Mouse (Mus musculus): ENCODE results near the gene Kcnma1. TPM values are rescaled to one million over a fixed set of nuclear protein-coding genes. Genes with fewer than 3 reads are reported as not detected.
A peak's percentile ranks its signal among the peaks of the same experiment; 100 is the strongest.

Gene Kcnma1
- polyA plus RNA-seq, 1 experiment, result 0.26 TPM

GRCm38 (mm10) chr14:23266554-23267309 lies 747.6 kb downstream of the Kcnma1 start:
- no peaks in the 10 kb centered on the region for H3K27me3 ChIP-seq (ENCODE audit: control insufficient read depth, insufficient read depth, insufficient read length)

GRCm38 (mm10) chr14:23253154-23253553 lies 761.1 kb downstream of the Kcnma1 start:
- TF ChIP-seq TCF3 (IDR thresholded peaks at IDR 0.05; ENCODE audit: insufficient read length, low read depth) (no peak), MYOG (IDR thresholded peaks at IDR 0.05; ENCODE audit: control insufficient read depth in 1 of 3, insufficient read depth in 1 of 3, insufficient read length in 2 of 3, low read depth in 2 of 3) (no peak), TCF12 (IDR thresholded peaks at IDR 0.05; ENCODE audit: insufficient read depth, poor library complexity, severe bottlenecking) (no peak), SRF (IDR thresholded peaks at IDR 0.05; ENCODE audit: control insufficient read depth, insufficient read length, low read depth) (no peak), MAX (IDR thresholded peaks at IDR 0.05; ENCODE audit: low read depth) (no peak)
- Histone ChIP-seq H3K36me3 (ENCODE audit: control insufficient read depth, insufficient read depth) (no peaks in the 10 kb centered on the region), H3K4me3 (no peak overlapping the region), H3ac (ENCODE audit: control insufficient read depth, insufficient read length) (no peak overlapping the region), H3K4me2 (ENCODE audit: low read depth) (no peak overlapping the region), H3K79me2 (ENCODE audit: control insufficient read depth, insufficient read depth) (no peaks in the 10 kb centered on the region), H3K27me3 (ENCODE audit: control insufficient read depth, insufficient read depth, insufficient read length) (no peaks in the 10 kb centered on the region)

More at GRCm38 (mm10) chr14:23266554-23267309, 747.6 kb downstream of the Kcnma1 start:
- H3K4me2 ChIP-seq (ENCODE audit: low read depth), result no peak overlapping the region
- H3K36me3 ChIP-seq (ENCODE audit: control insufficient read depth, insufficient read depth), result no peaks in the 10 kb centered on the region
- H3K79me2 ChIP-seq (ENCODE audit: control insufficient read depth, insufficient read depth), result no peaks in the 10 kb centered on the region
- no peak for TF ChIP-seq MAX (IDR thresholded peaks at IDR 0.05; ENCODE audit: low read depth)
- TF ChIP-seq MYOG (IDR thresholded peaks at IDR 0.05; ENCODE audit: control insufficient read depth in 1 of 3, insufficient read depth in 1 of 3, insufficient read length in 2 of 3, low read depth in 2 of 3), result no peak
- no peak overlapping the region for H3ac ChIP-seq (ENCODE audit: control insufficient read depth, insufficient read length)
- no peak overlapping the region for H3K4me3 ChIP-seq

- Histone ChIP-seq H3K79me2 (ENCODE audit: control insufficient read depth, insufficient read depth) (no peaks in the 10 kb centered on the region), H3ac (ENCODE audit: control insufficient read depth, insufficient read length) (no peak overlapping the region), H3K4me2 (ENCODE audit: low read depth) (peak overlapping the region; percentile 49), H3K27me3 (ENCODE audit: control insufficient read depth, insufficient read depth, insufficient read length) (no peaks in the 10 kb centered on the region), H3K36me3 (ENCODE audit: control insufficient read depth, insufficient read depth) (no peaks in the 10 kb centered on the region), H3K4me3 (no peak overlapping the region)
- TF ChIP-seq SRF (IDR thresholded peaks at IDR 0.05; ENCODE audit: control insufficient read depth, insufficient read length, low read depth) (no peak), POLR2A (IDR thresholded peaks at IDR 0.05; ENCODE audit: insufficient read length, low read depth) (no peak), MYOG (IDR thresholded peaks at IDR 0.05; ENCODE audit: control insufficient read depth in 1 of 3, insufficient read depth in 1 of 3, insufficient read length in 2 of 3, low read depth in 2 of 3) (no peak), MAX (IDR thresholded peaks at IDR 0.05; ENCODE audit: low read depth) (no peak), USF1 (IDR thresholded peaks at IDR 0.05; ENCODE audit: low read depth) (no peak), MYOD1 (IDR thresholded peaks at IDR 0.05; ENCODE audit: control insufficient read depth in 1 of 3, insufficient read length in 2 of 3, low read depth in 2 of 3) (no peak), E2F4 (IDR thresholded peaks at IDR 0.05; ENCODE audit: insufficient read depth) (no peak), TCF3 (IDR thresholded peaks at IDR 0.05; ENCODE audit: insufficient read length, low read depth) (no peak), CEBPB (IDR thresholded peaks at IDR 0.05; ENCODE audit: insufficient read depth, poor library complexity, severe bottlenecking) (no peak), REST (IDR thresholded peaks at IDR 0.05; ENCODE audit: insufficient read depth, insufficient read length) (no peak), TCF12 (IDR thresholded peaks at IDR 0.05; ENCODE audit: insufficient read depth, poor library complexity, severe bottlenecking) (no peak), POLR2AphosphoS2 (IDR thresholded peaks at IDR 0.05; ENCODE audit: insufficient read length, low read depth) (no peak)
These were observed 769.8 kb downstream of the Kcnma1 start for GRCm38 (mm10) chr14:23244446-23244845.

GRCm38 (mm10) chr14:23243857-23244256 lies 770.4 kb downstream of the Kcnma1 start:
- H3K4me3 ChIP-seq, result no peak overlapping the region
- no peak overlapping the region for H3ac ChIP-seq (ENCODE audit: control insufficient read depth, insufficient read length)
- H3K4me2 ChIP-seq (ENCODE audit: low read depth), result peak overlapping the region; percentile 49
- TF ChIP-seq MYOG (IDR thresholded peaks at IDR 0.05; ENCODE audit: control insufficient read depth in 1 of 3, insufficient read depth in 1 of 3, insufficient read length in 2 of 3, low read depth in 2 of 3), result no peak
- no peak for TF ChIP-seq TCF12 (IDR thresholded peaks at IDR 0.05; ENCODE audit: insufficient read depth, poor library complexity, severe bottlenecking)
- no peak for TF ChIP-seq POLR2AphosphoS2 (IDR thresholded peaks at IDR 0.05; ENCODE audit: insufficient read length, low read depth)
- no peak for TF ChIP-seq REST (IDR thresholded peaks at IDR 0.05; ENCODE audit: insufficient read depth, insufficient read length)
- no peak for TF ChIP-seq SRF (IDR thresholded peaks at IDR 0.05; ENCODE audit: control insufficient read depth, insufficient read length, low read depth)
- TF ChIP-seq MAX (IDR thresholded peaks at IDR 0.05; ENCODE audit: low read depth), result no peak
- TF ChIP-seq MYOD1 (IDR thresholded peaks at IDR 0.05; ENCODE audit: control insufficient read depth in 1 of 3, insufficient read length in 2 of 3, low read depth in 2 of 3), result no peak
- TF ChIP-seq E2F4 (IDR thresholded peaks at IDR 0.05; ENCODE audit: insufficient read depth), result no peak
- TF ChIP-seq POLR2A (IDR thresholded peaks at IDR 0.05; ENCODE audit: insufficient read length, low read depth), result no peak
- no peak for TF ChIP-seq USF1 (IDR thresholded peaks at IDR 0.05; ENCODE audit: low read depth)
- no peak for TF ChIP-seq CEBPB (IDR thresholded peaks at IDR 0.05; ENCODE audit: insufficient read depth, poor library complexity, severe bottlenecking)
- no peak for TF ChIP-seq TCF3 (IDR thresholded peaks at IDR 0.05; ENCODE audit: insufficient read length, low read depth)
- no peaks in the 10 kb centered on the region for H3K79me2 ChIP-seq (ENCODE audit: control insufficient read depth, insufficient read depth)
- H3K27me3 ChIP-seq (ENCODE audit: control insufficient read depth, insufficient read depth, insufficient read length), result no peaks in the 10 kb centered on the region
- H3K36me3 ChIP-seq (ENCODE audit: control insufficient read depth, insufficient read depth), result no peaks in the 10 kb centered on the region

Other genes with a start within 250 kb of the Kcnma1 start
- gene Dlg5, start 231.4 kb upstream of the Kcnma1 start, polyA plus RNA-seq (2012; fragmentation: generic; extraction: Trizol), result 16.5 TPM